Mouse (Mus musculus): ENCODE measurements around the gene D17H6S53E. TPM values are rescaled to one million over a fixed set of nuclear protein-coding genes. Genes with fewer than 3 reads are reported as not detected.

Gene D17H6S53E
- polyA plus RNA-seq, 1 experiment from 2014 or later = 11.5 TPM

Other genes with a start within 250 kb of the D17H6S53E start
- gene Zbtb12, start 246.9 kb upstream of the D17H6S53E start, polyA plus RNA-seq (2015; fragmentation: Nextera tagmentation; extraction: Ambion mirVana) = 1.6 and 1.9 TPM in 2 replicates
- not detected in 2 replicates for gene Gm20547, start 244.3 kb upstream of the D17H6S53E start, polyA plus RNA-seq (2015; fragmentation: Nextera tagmentation; extraction: Ambion mirVana)
- gene C2, start 228.1 kb upstream of the D17H6S53E start, polyA plus RNA-seq (2015; fragmentation: Nextera tagmentation; extraction: Ambion mirVana) = 37.4 and 41.0 TPM in 2 replicates
- gene Ehmt2, start 227.9 kb upstream of the D17H6S53E start, polyA plus RNA-seq (2015; fragmentation: Nextera tagmentation; extraction: Ambion mirVana) = 45.4 and 52.6 TPM in 2 replicates
- gene Slc44a4, start 211.9 kb upstream of the D17H6S53E start, polyA plus RNA-seq (2015; fragmentation: Nextera tagmentation; extraction: Ambion mirVana) = 1.1 TPM in 2 replicates
- gene Neu1, start 195.1 kb upstream of the D17H6S53E start, polyA plus RNA-seq (2015; fragmentation: Nextera tagmentation; extraction: Ambion mirVana) = 24.3 and 32.3 TPM in 2 replicates
- 1.4 and 1.6 TPM in 2 replicates for gene Hspa1b, start 167.1 kb upstream of the D17H6S53E start, polyA plus RNA-seq (2015; fragmentation: Nextera tagmentation; extraction: Ambion mirVana)
- not detected in 2 replicates for gene Gm20481, start 156.5 kb upstream of the D17H6S53E start, polyA plus RNA-seq (2015; fragmentation: Nextera tagmentation; extraction: Ambion mirVana)
- gene Hspa1a, start 154.2 kb upstream of the D17H6S53E start, polyA plus RNA-seq (2015; fragmentation: Nextera tagmentation; extraction: Ambion mirVana) = 11.8 and 21.4 TPM in 2 replicates
- 0.11 and 0.17 TPM in 2 replicates for gene Hspa1l, start 153.7 kb upstream of the D17H6S53E start, polyA plus RNA-seq (2015; fragmentation: Nextera tagmentation; extraction: Ambion mirVana)
- 62.8 and 87.8 TPM in 2 replicates for gene Lsm2, start 144.5 kb upstream of the D17H6S53E start, polyA plus RNA-seq (2015; fragmentation: Nextera tagmentation; extraction: Ambion mirVana)
- 31.9 and 37.8 TPM in 2 replicates for gene Vars, start 125.4 kb upstream of the D17H6S53E start, polyA plus RNA-seq (2015; fragmentation: Nextera tagmentation; extraction: Ambion mirVana)
- 0.21 and 0.35 TPM in 2 replicates for gene Vwa7, start 109.8 kb upstream of the D17H6S53E start, polyA plus RNA-seq (2015; fragmentation: Nextera tagmentation; extraction: Ambion mirVana)
- 4.2 and 6.4 TPM in 2 replicates for gene Sapcd1, start 98.4 kb upstream of the D17H6S53E start, polyA plus RNA-seq (2015; fragmentation: Nextera tagmentation; extraction: Ambion mirVana)
- 2.5 and 3.4 TPM in 2 replicates for gene Msh5, start 79.6 kb upstream of the D17H6S53E start, polyA plus RNA-seq (2015; fragmentation: Nextera tagmentation; extraction: Ambion mirVana)
- gene Clic1, start 76.4 kb upstream of the D17H6S53E start, polyA plus RNA-seq (2015; fragmentation: Nextera tagmentation; extraction: Ambion mirVana) = 309 and 357 TPM in 2 replicates
- 134 and 219 TPM in 2 replicates for gene Ddah2, start 67.3 kb upstream of the D17H6S53E start, polyA plus RNA-seq (2015; fragmentation: Nextera tagmentation; extraction: Ambion mirVana)
- 0.19 and 0.61 TPM in 2 replicates for gene Ly6g6c, start 61.0 kb upstream of the D17H6S53E start, polyA plus RNA-seq (2015; fragmentation: Nextera tagmentation; extraction: Ambion mirVana)
- 0.55 and 0.69 TPM in 2 replicates for gene Mpig6b, start 60.2 kb upstream of the D17H6S53E start, polyA plus RNA-seq (2015; fragmentation: Nextera tagmentation; extraction: Ambion mirVana)
- gene Ly6g6e, start 49.5 kb upstream of the D17H6S53E start, polyA plus RNA-seq (2015; fragmentation: Nextera tagmentation; extraction: Ambion mirVana) = 0.12 and 0.55 TPM in 2 replicates
- 1.4 and 2.1 TPM in 2 replicates for gene Ly6g6d, start 48.3 kb upstream of the D17H6S53E start, polyA plus RNA-seq (2015; fragmentation: Nextera tagmentation; extraction: Ambion mirVana)
- 0.22 and 0.73 TPM in 2 replicates for gene Ly6g6f, start 40.8 kb upstream of the D17H6S53E start, polyA plus RNA-seq (2015; fragmentation: Nextera tagmentation; extraction: Ambion mirVana)
- 94.1 and 104 TPM in 2 replicates for gene Abhd16a, start 37.1 kb upstream of the D17H6S53E start, polyA plus RNA-seq (2015; fragmentation: Nextera tagmentation; extraction: Ambion mirVana)
- gene Ly6g5c, start 18.1 kb upstream of the D17H6S53E start, polyA plus RNA-seq (2015; fragmentation: Nextera tagmentation; extraction: Ambion mirVana) = not detected in 2 replicates
- 0.30 and 0.47 TPM in 2 replicates for gene Ly6g5b, start 10.9 kb upstream of the D17H6S53E start, polyA plus RNA-seq (2015; fragmentation: Nextera tagmentation; extraction: Ambion mirVana)
- 14.4 and 16.6 TPM in 2 replicates for gene Gpank1, start 4.9 kb upstream of the D17H6S53E start, polyA plus RNA-seq (2015; fragmentation: Nextera tagmentation; extraction: Ambion mirVana)
- gene Csnk2b, start 4.3 kb upstream of the D17H6S53E start, polyA plus RNA-seq (2015; fragmentation: Nextera tagmentation; extraction: Ambion mirVana) = 161 and 223 TPM in 2 replicates
- 26.8 and 40.5 TPM in 2 replicates for gene Apom, start 5.7 kb downstream of the D17H6S53E start, polyA plus RNA-seq (2015; fragmentation: Nextera tagmentation; extraction: Ambion mirVana)
- 40.7 and 47.0 TPM in 2 replicates for gene Bag6, start 8.8 kb downstream of the D17H6S53E start, polyA plus RNA-seq (2015; fragmentation: Nextera tagmentation; extraction: Ambion mirVana)
- gene Prrc2a, start 38.5 kb downstream of the D17H6S53E start, polyA plus RNA-seq (2015; fragmentation: Nextera tagmentation; extraction: Ambion mirVana) = 64.0 and 83.9 TPM in 2 replicates
- gene Aif1, start 49.7 kb downstream of the D17H6S53E start, polyA plus RNA-seq (2015; fragmentation: Nextera tagmentation; extraction: Ambion mirVana) = 28.3 and 48.7 TPM in 2 replicates
- 25.5 and 35.9 TPM in 2 replicates for gene Lst1, start 62.1 kb downstream of the D17H6S53E start, polyA plus RNA-seq (2015; fragmentation: Nextera tagmentation; extraction: Ambion mirVana)
- gene Ltb, start 68.1 kb downstream of the D17H6S53E start, polyA plus RNA-seq (2015; fragmentation: Nextera tagmentation; extraction: Ambion mirVana) = 2.1 and 4.4 TPM in 2 replicates
- gene Tnf, start 75.6 kb downstream of the D17H6S53E start, polyA plus RNA-seq (2015; fragmentation: Nextera tagmentation; extraction: Ambion mirVana) = 0.26 and 0.39 TPM in 2 replicates
- 0.09 and 0.25 TPM in 2 replicates for gene Lta, start 79.0 kb downstream of the D17H6S53E start, polyA plus RNA-seq (2015; fragmentation: Nextera tagmentation; extraction: Ambion mirVana)
- gene Gm16181, start 94.5 kb downstream of the D17H6S53E start, polyA plus RNA-seq (2015; fragmentation: Nextera tagmentation; extraction: Ambion mirVana) = 0.37 TPM in 1 of 2 replicates, not detected in the other
- 9.4 and 13.5 TPM in 2 replicates for gene Atp6v1g2, start 107.3 kb downstream of the D17H6S53E start, polyA plus RNA-seq (2015; fragmentation: Nextera tagmentation; extraction: Ambion mirVana)
- gene Nfkbil1, start 109.4 kb downstream of the D17H6S53E start, polyA plus RNA-seq (2015; fragmentation: Nextera tagmentation; extraction: Ambion mirVana) = 15.2 and 18.3 TPM in 2 replicates
- gene Ddx39b, start 115.4 kb downstream of the D17H6S53E start, polyA plus RNA-seq (2015; fragmentation: Nextera tagmentation; extraction: Ambion mirVana) = 140 and 197 TPM in 2 replicates
- 191 and 238 TPM in 2 replicates for gene H2-D1, start 136.4 kb downstream of the D17H6S53E start, polyA plus RNA-seq (2015; fragmentation: Nextera tagmentation; extraction: Ambion mirVana)
- gene H2-Q1, start 194.0 kb downstream of the D17H6S53E start, polyA plus RNA-seq (2015; fragmentation: Nextera tagmentation; extraction: Ambion mirVana) = 0.07 and 0.44 TPM in 2 replicates
- 0.69 and 2.1 TPM in 2 replicates for gene H2-Q2, start 215.9 kb downstream of the D17H6S53E start, polyA plus RNA-seq (2015; fragmentation: Nextera tagmentation; extraction: Ambion mirVana)